Mouse (Mus musculus) kidney, postnatal 0 days (tissue): ENCODE results near the gene Eif4g3. TPM values are rescaled to one million over a fixed set of nuclear protein-coding genes. Genes with fewer than 3 reads are reported as not detected.

ENCODE experiments used
- ATAC-seq: fragments of 200-750 bp; cut with Nextera tagmentation; replicated peaks from 2 replicates; pipeline ENCODE4 v1.8.0; 2017; ENCODE audit warnings: low read depth, moderate number of reproducible peaks, moderate TSS enrichment, moderate library complexity; ENCODE audit not compliant: low FRiP score
- DNase-seq: peaks from one replicate; pipeline ENCODE4 v3.0.0-alpha.2; 2016; ENCODE audit warnings: low spot score
- H3K27ac ChIP-seq: fragments of 300-500 bp; sonication (generic); 2 replicates; pipeline ENCODE4 v1.5.1; 2014; ENCODE audit warnings: mild to moderate bottlenecking
- H3K27me3 ChIP-seq: fragments of 300-500 bp; sonication (generic); 2 replicates; pipeline ENCODE4 v1.6.1; 2014; ENCODE audit warnings: low read length, mixed read lengths; ENCODE audit not compliant: insufficient read depth
- H3K36me3 ChIP-seq: fragments of 300-500 bp; sonication (generic); 2 replicates; pipeline ENCODE4 v1.6.1; 2014; ENCODE audit warnings: low read length, mixed read lengths; ENCODE audit not compliant: insufficient read depth
- H3K4me1 ChIP-seq: fragments of 300-500 bp; sonication (generic); replicated peaks from 2 replicates; pipeline ENCODE4 v1.6.1; 2014; ENCODE audit warnings: antibody characterized with exemption, low read length, mixed read lengths; ENCODE audit not compliant: insufficient read depth
- H3K4me2 ChIP-seq: fragments of 300-500 bp; sonication (generic); 2 replicates; pipeline ENCODE4 v1.6.1; 2014; ENCODE audit warnings: mild to moderate bottlenecking, low read length, moderate library complexity, mixed read lengths
- H3K4me3 ChIP-seq: fragments of 300-500 bp; sonication (generic); replicated peaks from 2 replicates; pipeline ENCODE4 v1.5.1; 2014; ENCODE audit warnings: low read depth, low read length
- H3K9ac ChIP-seq: fragments of 300-500 bp; sonication (generic); 2 replicates; pipeline ENCODE4 v1.6.1; 2014; ENCODE audit warnings: low read depth, low read length
- H3K9me3 ChIP-seq: fragments of 300-500 bp; sonication (generic); replicated peaks from 2 replicates; pipeline ENCODE4 v1.6.1; 2016; ENCODE audit warnings: low read length, inconsistent platforms, mixed read lengths
- CTCF ChIP-seq: IDR thresholded peaks from 2 replicates; pipeline ENCODE4 v1.5.1; 2016; ENCODE audit warnings: antibody characterized with exemption, low read depth, mild to moderate bottlenecking, moderate library complexity
- WGBS: fragments of 180-500 bp; shearing (Covaris S2); extraction: QIAGEN DNeasy Blood & Tissue Kit; methylation state at CpG from one replicate; pipeline ENCODE4 v1.1.7; 2014; 5-methylcytosine and 5-hydroxymethylcytosine counted together
- polyA plus RNA-seq: library from polyadenylated mRNA; unstranded; fragments of >200 nt; fragmentation: Nextera tagmentation; extraction: Ambion mirVana; gene quantifications from 2 replicates; pipeline ENCODE4 v1.2.1, GENCODE M21; 2015

Gene Eif4g3
- polyA plus RNA-seq, 1 experiment from 2014 or later: 26.6 TPM

DNA sequence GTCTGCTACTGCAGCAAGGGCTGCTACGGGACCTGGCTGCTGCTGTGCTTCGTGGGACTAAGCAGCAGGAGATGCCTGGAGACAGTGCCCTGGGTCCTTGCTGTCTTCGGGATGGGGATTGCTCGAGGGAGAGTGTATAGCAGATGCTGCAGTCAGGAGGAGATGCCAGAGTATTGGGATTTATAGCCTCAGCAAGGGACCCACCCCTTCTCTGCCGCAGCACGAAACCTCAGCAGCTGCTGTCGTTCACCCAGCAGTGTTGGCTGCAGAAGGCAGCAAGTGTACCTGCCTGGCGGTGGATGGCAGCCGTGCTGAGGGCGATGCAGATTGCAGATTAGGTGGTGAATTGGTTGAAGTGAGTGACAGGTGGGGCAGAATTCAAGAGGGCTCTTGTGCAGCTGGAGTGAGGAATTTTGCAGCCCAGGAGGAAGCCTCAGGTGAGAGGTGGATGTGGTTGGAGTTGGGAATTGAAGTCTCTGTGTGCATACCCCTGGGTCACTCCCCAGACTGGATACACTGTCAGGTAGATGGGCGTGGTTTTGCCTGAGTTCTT is 24.3 kb downstream of the Eif4g3 start:
- H3K9ac ChIP-seq: 0 out of 2 replicates have a peak overlapping the region, but pooled peaks have one; percentile 5
- 48% methylated on average over 11 of the region's 11 CpGs for WGBS
- no peaks in the 10 kb centered on the region; the same call in none of the 2 replicates for H3K4me1 ChIP-seq
- no peaks in the 10 kb centered on the region for H3K9me3 ChIP-seq
- no peaks in the 10 kb centered on the region for H3K27me3 ChIP-seq
- H3K27ac ChIP-seq: peak overlapping the region; percentile 60
- no peak overlapping the region for H3K4me3 ChIP-seq
- peaks cover 26% of the 10 kb centered on the region; the same call in 1 of the 2 replicates for H3K36me3 ChIP-seq
- no peak overlapping the region for H3K4me2 ChIP-seq
- no peak for TF ChIP-seq CTCF
- ATAC-seq (0 out of 2 replicates have a peak, but pooled peaks have one; percentile 16), DNase-seq (peak; percentile 49)

- Histone ChIP-seq H3K4me3 (no peak overlapping the region), H3K4me2 (no peak overlapping the region), H3K9ac (no peak overlapping the region), H3K27me3 (no peaks in the 10 kb centered on the region), H3K36me3 (peaks cover 26% of the 10 kb centered on the region; the same call in 1 of the 2 replicates), H3K27ac (peak overlapping the region; percentile 60), H3K4me1 (no peaks in the 10 kb centered on the region; the same call in none of the 2 replicates), H3K9me3 (no peaks in the 10 kb centered on the region)
- ATAC-seq (peak; percentile 76), DNase-seq (peak; percentile 76)
- no peak for TF ChIP-seq CTCF
- WGBS: 42% methylated on average over 6 of the region's 6 CpGs
These were observed 25.2 kb downstream of the Eif4g3 start for GRCm38 (mm10) chr4:138018011-138018410.

DNA sequence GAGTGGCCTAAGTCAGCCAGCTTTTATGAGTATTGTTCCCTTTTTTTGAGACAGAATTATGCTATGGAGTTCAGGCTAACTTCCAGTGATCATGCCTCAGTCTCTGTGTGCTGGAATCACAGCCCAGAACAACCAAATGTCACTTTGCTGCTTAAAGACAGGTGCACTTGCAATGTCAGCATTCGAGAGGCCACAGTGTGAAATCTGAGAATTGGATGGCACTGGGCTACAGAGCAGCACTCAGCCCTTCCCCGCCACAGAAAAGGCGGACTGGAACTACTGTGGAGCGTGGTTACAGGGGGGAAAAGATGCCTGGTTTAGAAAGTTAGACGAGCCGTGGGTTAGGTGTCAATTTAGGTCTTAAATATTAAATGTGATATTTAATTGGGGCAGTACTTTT is 27.4 kb downstream of the Eif4g3 start:
- ATAC-seq: no peak

GRCm38 (mm10) chr4:138021651-138022050 is 28.8 kb downstream of the Eif4g3 start:
- Histone ChIP-seq H3K36me3 (peaks cover 25% of the 10 kb centered on the region), H3K9ac (no peak overlapping the region), H3K4me1 (no peaks in the 10 kb centered on the region; the same call in none of the 2 replicates), H3K4me2 (no peak overlapping the region), H3K9me3 (no peaks in the 10 kb centered on the region), H3K27ac (no peak overlapping the region), H3K4me3 (no peak overlapping the region), H3K27me3 (no peaks in the 10 kb centered on the region)
- TF ChIP-seq CTCF: no peak
- DNase-seq (no peak), ATAC-seq (no peak)
- WGBS: 92% methylated on average over 6 of the region's 6 CpGs

More for the DNA sequence above, 27.4 kb downstream of the Eif4g3 start:
- WGBS: 58% methylated on average over 6 of the region's 6 CpGs
- peaks cover 20% of the 10 kb centered on the region for H3K36me3 ChIP-seq
- H3K9ac ChIP-seq: no peak overlapping the region
- no peak for TF ChIP-seq CTCF
- no peak overlapping the region for H3K4me3 ChIP-seq
- H3K4me1 ChIP-seq: no peaks in the 10 kb centered on the region; the same call in none of the 2 replicates
- H3K27me3 ChIP-seq: no peaks in the 10 kb centered on the region
- H3K27ac ChIP-seq: no peak overlapping the region
- H3K9me3 ChIP-seq: no peaks in the 10 kb centered on the region
- peak; percentile 35 for DNase-seq
- H3K4me2 ChIP-seq: no peak overlapping the region

GRCm38 (mm10) chr4:138022761-138023160 is 29.9 kb downstream of the Eif4g3 start:
- 72% methylated on average over 2 of the region's 2 CpGs for WGBS
- no peaks in the 10 kb centered on the region for H3K4me1 ChIP-seq
- H3K9me3 ChIP-seq: no peaks in the 10 kb centered on the region
- no peak overlapping the region for H3K27ac ChIP-seq
- ATAC-seq: no peak
- no peaks in the 10 kb centered on the region for H3K27me3 ChIP-seq
- H3K4me2 ChIP-seq: no peak overlapping the region
- H3K9ac ChIP-seq: no peak overlapping the region
- TF ChIP-seq CTCF: no peak
- H3K4me3 ChIP-seq: no peak overlapping the region
- DNase-seq: no peak
- H3K36me3 ChIP-seq: peaks cover 22% of the 10 kb centered on the region

DNA sequence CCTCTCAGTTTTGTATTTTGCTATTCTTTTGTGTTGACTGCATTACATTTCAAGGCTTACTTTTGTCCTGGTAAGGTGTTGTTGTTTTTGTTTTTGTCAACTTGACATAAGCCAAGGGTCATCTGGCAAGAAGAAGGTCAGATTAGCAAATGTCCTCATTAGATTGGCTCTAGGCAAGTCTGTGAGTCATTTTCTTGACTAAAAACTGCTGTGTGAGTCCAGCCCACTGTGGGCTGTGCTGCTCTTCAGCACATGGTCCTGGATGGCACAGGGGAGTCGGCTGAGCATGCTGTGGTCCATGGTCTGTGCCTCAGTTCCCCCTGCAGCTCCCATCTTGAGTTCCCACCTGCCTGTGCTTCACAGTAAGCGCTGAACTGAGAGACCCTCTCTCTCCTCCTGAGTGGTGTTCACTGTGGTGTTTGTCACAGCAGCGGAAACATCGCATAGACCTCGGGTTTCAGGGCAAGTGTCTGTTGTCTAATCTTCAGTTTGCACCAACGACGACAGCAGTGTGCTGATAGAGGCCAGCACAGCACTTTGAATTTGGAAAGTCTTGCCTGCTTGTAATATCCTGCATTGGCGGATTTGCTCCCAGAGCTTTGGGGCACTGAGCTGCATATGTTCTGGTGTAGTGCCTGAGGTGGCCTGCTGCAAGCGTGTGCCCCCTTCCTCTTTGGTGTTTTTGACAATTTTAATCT is 30.7 kb downstream of the Eif4g3 start:
- no peak for TF ChIP-seq CTCF
- WGBS: 90% methylated on average over 9 of the region's 9 CpGs
- H3K36me3 ChIP-seq: peaks cover 25% of the 10 kb centered on the region

More for the DNA sequence above, 30.7 kb downstream of the Eif4g3 start:
- H3K4me1 ChIP-seq: no peaks in the 10 kb centered on the region
- no peak overlapping the region for H3K27ac ChIP-seq
- no peak for ATAC-seq
- no peak overlapping the region for H3K4me2 ChIP-seq
- DNase-seq: no peak
- no peak overlapping the region for H3K4me3 ChIP-seq
- H3K9me3 ChIP-seq: no peaks in the 10 kb centered on the region
- no peaks in the 10 kb centered on the region for H3K27me3 ChIP-seq
- H3K9ac ChIP-seq: no peak overlapping the region
